Mouse (Mus musculus): ENCODE data around the gene Prl7a2.

Prl7a2 gene

DNA sequence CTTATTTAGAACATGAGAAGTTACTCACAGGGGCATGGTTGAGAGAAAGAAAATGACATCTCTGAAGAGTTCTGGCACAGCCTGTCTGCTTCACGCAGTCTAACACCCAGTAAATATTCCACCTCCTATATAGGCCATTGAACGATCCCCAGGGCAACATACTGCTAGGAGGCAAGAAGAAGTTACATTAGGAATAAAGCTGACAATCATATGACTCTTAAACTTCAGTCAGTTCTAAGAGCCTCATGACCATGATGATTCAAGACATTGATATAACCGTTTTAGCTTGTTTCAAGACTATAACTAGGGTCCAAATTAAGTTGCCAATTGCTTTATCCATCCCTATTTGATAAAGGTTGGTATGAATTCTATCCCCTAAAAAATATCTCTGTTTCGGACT lies at the start of gene Prl7a2:
TSS of gene Prl7a2 (minus strand) at position 101 of the 400 bp plus-strand sequence.
- DNase-seq (ENCODE audit: low spot score in 2 of 2): no peak

DNA sequence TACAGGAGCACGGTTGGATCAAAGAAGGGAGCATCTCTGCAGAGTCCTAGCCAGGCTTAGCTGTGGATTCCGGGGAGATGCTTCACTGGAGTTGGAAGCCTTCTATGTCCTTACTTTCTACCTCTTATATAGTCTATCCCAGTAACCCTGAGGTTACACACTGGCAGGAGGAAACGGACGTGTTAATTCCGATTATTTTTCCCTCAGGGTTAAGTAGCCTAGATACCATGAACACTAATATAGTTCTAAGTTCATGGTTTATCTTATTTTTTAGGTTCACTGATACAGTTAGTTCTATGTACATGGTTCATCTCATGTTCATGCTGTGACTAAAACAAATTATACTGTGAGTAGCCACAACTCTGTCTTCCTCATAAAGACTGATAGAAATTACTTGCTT lies 48.8 kb upstream of the Prl7a2 start, which contains the start of gene Prl7d1:
TSS of gene Prl7d1 (minus strand) at position 101 of the 400 bp plus-strand sequence.
- DNase-seq (ENCODE audit: low spot score in 2 of 2): no peak

DNA sequence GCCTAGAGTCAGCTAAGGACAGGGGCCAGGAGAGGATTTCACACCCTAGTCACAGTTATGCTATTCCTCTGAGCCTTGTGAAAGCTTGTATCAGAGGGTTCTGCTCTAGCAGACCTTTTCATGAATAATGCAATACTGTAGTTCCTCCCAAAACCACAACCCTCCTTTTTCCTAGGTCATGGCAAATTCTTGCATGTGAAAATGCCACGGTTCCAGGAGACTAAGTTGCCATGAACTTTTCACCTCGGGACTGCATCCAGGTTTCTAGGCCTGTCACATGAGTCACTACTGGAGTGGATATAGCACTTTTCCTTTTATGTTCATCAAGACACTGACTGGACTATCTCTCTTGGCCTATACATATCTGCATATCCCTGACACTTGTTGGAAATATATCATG lies 38.7 kb upstream of the Prl7a2 start:
- DNase-seq (ENCODE audit: low spot score in 2 of 2): no peak

DNA sequence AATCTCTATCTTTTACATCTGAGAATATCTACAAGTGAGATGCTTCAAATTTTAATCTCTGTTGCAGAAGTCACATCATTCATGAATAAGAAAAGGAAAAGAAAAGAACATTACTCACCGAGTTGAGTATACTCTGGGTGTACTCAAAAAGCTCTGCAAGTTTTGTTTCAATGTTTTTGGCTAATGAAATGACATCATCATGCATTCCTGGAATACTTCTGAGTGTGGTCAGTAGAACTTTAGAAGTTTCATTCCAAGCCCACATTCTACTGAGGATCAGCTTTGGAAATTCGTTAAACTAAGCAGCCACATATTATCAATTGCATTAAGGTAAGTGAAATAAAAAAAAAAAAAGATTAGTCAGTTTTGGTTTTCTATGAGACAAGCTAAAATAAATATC lies 7.1 kb downstream of the Prl7a2 start:
- no peak for DNase-seq (ENCODE audit: low spot score in 2 of 2)

DNA sequence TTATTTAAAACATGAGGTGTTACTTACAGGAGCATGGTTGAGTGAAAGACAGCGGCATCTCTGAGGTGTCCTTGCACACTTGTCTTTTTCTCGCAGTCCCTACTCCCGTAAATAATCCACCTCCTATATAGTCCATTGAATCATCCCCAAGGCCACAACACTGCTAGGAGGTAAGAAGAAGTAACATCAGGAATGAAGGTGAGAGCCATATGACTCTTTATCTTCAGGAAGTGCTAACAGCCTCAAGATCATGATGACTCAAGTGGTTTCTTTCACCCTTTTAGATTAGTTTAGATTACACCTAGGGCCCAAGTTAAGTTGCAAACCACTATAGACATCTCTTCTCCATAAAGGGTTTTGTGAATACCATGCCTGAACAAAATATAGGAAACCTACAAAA lies 25.4 kb downstream of the Prl7a2 start, which contains the start of gene Prl7a1:
TSS of gene Prl7a1 (minus strand) at position 101 of the 400 bp plus-strand sequence.
- no peak for DNase-seq (ENCODE audit: low spot score in 2 of 2)

DNA sequence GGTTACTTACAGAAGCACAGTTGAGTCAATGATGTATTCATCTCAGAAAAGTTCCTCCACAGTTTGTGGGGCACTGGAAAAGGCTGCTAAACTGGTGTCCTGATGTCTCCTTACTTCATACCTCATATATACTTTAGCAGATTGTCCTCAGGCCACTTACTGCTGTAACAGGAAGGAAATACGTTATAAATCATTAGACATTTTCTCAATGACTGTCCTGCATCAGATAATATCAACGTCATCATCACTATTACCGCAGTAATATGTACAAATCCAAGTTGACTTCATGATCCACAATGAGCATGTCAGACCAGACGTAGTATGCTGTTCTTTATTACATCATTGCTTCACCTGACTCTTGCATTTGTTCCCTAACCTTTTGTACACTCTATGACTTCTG lies 57.4 kb downstream of the Prl7a2 start, which contains the start of gene Prl7b1:
TSS of gene Prl7b1 (minus strand) at position 101 of the 400 bp plus-strand sequence.
- DNase-seq (ENCODE audit: low spot score in 2 of 2): no peak
